Mouse (Mus musculus) limb, embryonic 13.5 days (tissue): Measurements from ENCODE around the gene Hspe1. TPM values are rescaled to one million over a fixed set of nuclear protein-coding genes. Genes with fewer than 3 reads are reported as not detected.
"Not testable (repeated sequence)": the region's sequence is repeated elsewhere in the genome, so short reads cannot be mapped to it uniquely, and the experiment has no call there.

Experiments used
- ATAC-seq: fragments of 200-750 bp; cut with Nextera tagmentation; 2 replicates; pipeline ENCODE4 v1.8.0; 2017; ENCODE audit warnings: low read depth, moderate number of reproducible peaks, moderate TSS enrichment; ENCODE audit not compliant: low FRiP score
- H3K27ac ChIP-seq: fragments of 300-500 bp; sonication (generic); 2 replicates; pipeline ENCODE4 v1.5.1; 2015; ENCODE audit warnings: inconsistent platforms, mild to moderate bottlenecking, moderate library complexity
- H3K27me3 ChIP-seq: fragments of 300-500 bp; sonication (generic); 2 replicates; pipeline ENCODE4 v1.6.1; 2015; ENCODE audit warnings: mild to moderate bottlenecking, inconsistent platforms
- H3K36me3 ChIP-seq: fragments of 300-500 bp; sonication (generic); 2 replicates; pipeline ENCODE4 v1.6.1; 2015; ENCODE audit warnings: inconsistent platforms, mild to moderate bottlenecking, moderate library complexity
- H3K4me1 ChIP-seq: fragments of 300-500 bp; sonication (generic); 2 replicates; pipeline ENCODE4 v1.6.1; 2015; ENCODE audit warnings: inconsistent platforms
- H3K4me2 ChIP-seq: fragments of 300-500 bp; sonication (generic); replicated peaks from 2 replicates; pipeline ENCODE4 v1.6.1; 2015; ENCODE audit warnings: inconsistent platforms, mild to moderate bottlenecking, moderate library complexity
- H3K4me3 ChIP-seq: fragments of 300-500 bp; sonication (generic); 2 replicates; pipeline ENCODE4 v1.5.1; 2015; ENCODE audit warnings: moderate library complexity, mild to moderate bottlenecking, inconsistent platforms
- H3K9ac ChIP-seq: fragments of 300-500 bp; sonication (generic); 2 replicates; pipeline ENCODE4 v1.6.1; 2015; ENCODE audit warnings: mild to moderate bottlenecking, inconsistent platforms
- H3K9me3 ChIP-seq: fragments of 300-500 bp; sonication (generic); 2 replicates; pipeline ENCODE4 v1.6.1; 2016; ENCODE audit warnings: inconsistent platforms
- WGBS: fragments of 180-500 bp; shearing (Covaris S2); methylation state at CpG from one replicate; pipeline ENCODE4 v1.1.7; 2015; 5-methylcytosine and 5-hydroxymethylcytosine counted together
- polyA plus RNA-seq: library from polyadenylated mRNA; unstranded; fragments of >200 nt; fragmentation: Nextera tagmentation; extraction: Ambion mirVana; gene quantifications from 2 replicates; pipeline ENCODE4 v1.2.1, GENCODE M21; 2015

Hspe1 gene
- polyA plus RNA-seq, 1 experiment from 2014 or later = 414 TPM

DNA sequence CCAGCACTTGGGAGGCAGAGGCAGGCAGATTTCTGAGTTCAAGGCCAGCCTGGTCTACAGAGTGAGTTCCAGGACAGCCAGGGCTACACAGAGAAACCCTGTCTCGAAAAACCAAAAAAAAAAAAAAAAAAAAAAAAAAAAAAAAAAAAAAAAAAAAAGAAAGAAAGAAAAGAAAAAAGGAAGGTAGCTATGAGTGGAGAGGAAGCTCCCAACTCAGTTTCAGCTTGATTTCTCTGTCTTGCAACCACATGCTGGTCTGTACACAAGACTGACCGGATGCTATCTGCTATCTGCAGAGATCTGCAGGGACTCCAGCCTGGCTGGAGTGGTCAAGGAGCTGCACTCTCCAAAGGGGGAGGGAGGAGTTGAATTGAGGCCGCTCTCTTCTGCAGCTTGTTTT is 29.5 kb upstream of the Hspe1 start:
- not testable (repeated sequence) for ATAC-seq, H3K9ac ChIP-seq, H3K9me3 ChIP-seq, H3K27ac ChIP-seq, H3K4me1 ChIP-seq, H3K4me3 ChIP-seq, H3K4me2 ChIP-seq, H3K27me3 ChIP-seq
- peaks cover 18% of the 10 kb centered on the region for H3K36me3 ChIP-seq
- WGBS = 91% methylated on average over 2 of the region's 3 CpGs

DNA sequence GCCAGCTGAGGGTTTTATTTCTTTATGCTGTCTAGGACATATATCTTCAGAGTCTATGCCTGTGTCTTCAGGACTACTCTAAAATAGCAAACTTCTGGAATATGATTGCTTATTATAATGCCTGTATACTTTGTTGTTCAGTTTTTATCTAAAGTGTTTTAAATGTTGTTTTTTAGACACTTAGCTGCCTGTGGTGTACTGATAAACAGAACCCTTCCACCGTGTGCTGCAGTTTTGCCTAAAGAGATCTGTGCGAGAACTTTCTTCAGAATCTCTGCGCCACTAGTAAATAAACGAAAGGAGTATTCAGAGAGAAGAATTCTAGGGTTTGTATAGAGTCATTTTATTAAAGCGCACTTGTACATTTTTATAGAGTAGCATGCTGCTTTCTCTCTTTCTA is 26.8 kb upstream of the Hspe1 start:
- 86% methylated on average over 5 of the region's 5 CpGs for WGBS
- H3K4me1 ChIP-seq = no peaks in the 10 kb centered on the region
- no peak for ATAC-seq

DNA sequence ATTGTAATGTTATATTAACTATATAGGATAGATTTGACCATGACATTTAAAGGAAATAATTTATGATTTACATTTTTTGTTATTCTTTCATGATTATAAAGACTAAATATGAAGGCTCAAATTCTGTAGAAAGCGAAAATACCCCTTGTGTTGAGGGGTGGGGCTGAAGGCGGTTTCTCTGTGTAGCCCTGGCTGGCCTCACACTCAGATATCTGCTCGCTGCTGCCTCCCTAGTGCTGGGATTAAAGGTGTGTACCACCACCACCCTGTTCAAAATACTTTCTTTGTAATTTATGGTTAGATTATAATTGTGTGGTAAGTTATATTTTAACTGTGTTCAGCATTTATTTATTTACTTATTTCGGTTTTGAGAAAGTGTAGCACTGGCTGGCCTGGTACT is 26.2 kb upstream of the Hspe1 start:
- H3K27me3 ChIP-seq = no peaks in the 10 kb centered on the region
- ATAC-seq = no peak
- H3K9me3 ChIP-seq = no peaks in the 10 kb centered on the region
- WGBS = 90% methylated on average over 4 of the region's 4 CpGs
- H3K36me3 ChIP-seq = peaks cover 40% of the 10 kb centered on the region
- no peak overlapping the region for H3K4me3 ChIP-seq
- no peak overlapping the region for H3K4me2 ChIP-seq
- H3K9ac ChIP-seq = no peak overlapping the region
- H3K4me1 ChIP-seq = no peaks in the 10 kb centered on the region
- no peak overlapping the region for H3K27ac ChIP-seq

More for the DNA sequence above, 26.8 kb upstream of the Hspe1 start:
- Histone ChIP-seq H3K27me3 (no peaks in the 10 kb centered on the region), H3K9ac (no peak overlapping the region), H3K27ac (no peak overlapping the region), H3K36me3 (peaks cover 38% of the 10 kb centered on the region), H3K4me2 (no peak overlapping the region), H3K9me3 (no peaks in the 10 kb centered on the region), H3K4me3 (no peak overlapping the region)

DNA sequence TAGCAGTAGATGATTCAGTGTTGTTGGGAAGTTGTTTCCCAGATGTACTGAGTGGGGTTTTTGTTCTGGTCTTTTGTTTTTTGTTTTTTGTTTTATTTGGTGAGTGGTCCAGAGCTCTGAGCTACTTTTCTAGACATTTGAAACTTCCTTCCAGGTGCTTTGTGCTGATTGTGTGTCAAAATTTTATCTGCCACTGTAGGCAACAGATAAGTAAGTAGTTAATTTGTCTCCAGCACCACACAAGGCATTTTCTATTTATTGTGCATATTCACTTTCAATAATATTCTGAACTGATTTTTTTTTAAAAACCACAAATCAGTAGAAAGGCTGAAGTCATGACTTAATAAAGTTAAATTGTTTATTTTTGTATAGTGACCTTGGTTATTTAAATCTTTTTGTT is 15.6 kb upstream of the Hspe1 start:
- not testable (repeated sequence) for H3K27ac ChIP-seq, H3K9me3 ChIP-seq, H3K9ac ChIP-seq, H3K4me3 ChIP-seq, H3K27me3 ChIP-seq, ATAC-seq, H3K4me1 ChIP-seq, H3K4me2 ChIP-seq
- H3K36me3 ChIP-seq = peaks cover 43% of the 10 kb centered on the region

DNA sequence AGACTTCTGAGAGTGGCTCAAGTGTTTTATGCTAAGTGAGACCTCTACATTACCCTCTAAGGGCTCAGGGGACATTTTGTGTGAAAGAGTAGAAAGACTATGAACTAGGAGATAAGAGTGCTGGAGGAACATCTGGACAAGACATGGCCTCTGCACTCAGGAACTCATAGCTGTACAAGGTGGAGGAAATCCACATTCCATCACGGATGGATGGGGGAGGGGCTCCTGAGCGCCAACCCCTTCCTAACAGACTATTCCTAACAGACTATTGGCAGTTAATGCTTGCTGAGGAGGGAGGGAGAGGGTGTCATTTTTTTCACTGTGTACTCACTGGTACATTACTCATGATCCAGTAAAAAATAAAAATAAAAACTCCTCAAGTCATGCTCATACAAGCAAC is 13.2 kb upstream of the Hspe1 start:
- no peaks in the 10 kb centered on the region for H3K27me3 ChIP-seq
- no peak overlapping the region for H3K27ac ChIP-seq
- no peak overlapping the region for H3K4me2 ChIP-seq
- peaks cover 48% of the 10 kb centered on the region for H3K36me3 ChIP-seq
- WGBS = 58% methylated on average over 2 of the region's 2 CpGs
- no peaks in the 10 kb centered on the region for H3K9me3 ChIP-seq
- no peaks in the 10 kb centered on the region for H3K4me1 ChIP-seq
- H3K4me3 ChIP-seq = no peak overlapping the region
- H3K9ac ChIP-seq = no peak overlapping the region
- ATAC-seq = no peak

DNA sequence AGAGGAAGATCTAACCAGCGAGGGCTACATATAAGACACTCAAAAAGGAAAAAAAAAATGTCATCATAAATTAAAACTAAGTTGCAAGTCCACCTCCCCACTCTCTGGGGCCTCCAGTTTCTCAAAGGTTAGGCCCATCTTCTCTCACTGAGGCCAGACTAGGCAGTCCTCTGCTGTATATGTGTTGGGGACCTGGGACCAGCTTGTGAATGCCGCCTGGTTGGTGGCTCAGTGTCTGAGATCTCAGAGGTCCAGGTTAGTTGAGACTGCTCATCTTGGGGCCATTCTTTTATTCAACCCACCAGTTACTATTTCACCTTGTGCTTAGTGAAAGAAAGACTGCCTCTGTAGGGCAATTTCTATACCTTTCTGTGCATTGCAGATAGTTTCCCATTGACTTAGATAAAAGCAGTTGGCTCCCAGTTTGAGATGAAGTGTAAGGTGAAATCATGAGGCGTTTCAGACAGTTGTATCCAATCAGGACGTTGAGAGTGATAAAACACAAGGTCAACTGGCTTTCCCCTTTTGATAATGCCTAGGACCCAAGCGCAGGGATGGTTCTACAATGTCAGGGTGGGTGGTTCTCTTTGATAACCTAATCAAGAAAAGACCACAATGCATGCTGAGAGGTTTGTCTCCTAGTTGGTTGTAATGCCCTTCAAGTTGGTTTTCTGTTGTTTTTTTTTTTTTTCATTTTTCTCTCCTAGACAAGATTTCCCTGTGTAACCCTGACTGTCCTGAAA is 12.1 kb upstream of the Hspe1 start:
- peaks cover 59% of the 10 kb centered on the region for H3K36me3 ChIP-seq
- WGBS = 72% methylated on average over 5 of the region's 5 CpGs
- no peaks in the 10 kb centered on the region for H3K4me1 ChIP-seq
- no peak for ATAC-seq
- H3K4me2 ChIP-seq = no peak overlapping the region
- H3K9me3 ChIP-seq = no peaks in the 10 kb centered on the region
- H3K27me3 ChIP-seq = no peaks in the 10 kb centered on the region
- H3K27ac ChIP-seq = no peak overlapping the region
- no peak overlapping the region for H3K4me3 ChIP-seq
- no peak overlapping the region for H3K9ac ChIP-seq

DNA sequence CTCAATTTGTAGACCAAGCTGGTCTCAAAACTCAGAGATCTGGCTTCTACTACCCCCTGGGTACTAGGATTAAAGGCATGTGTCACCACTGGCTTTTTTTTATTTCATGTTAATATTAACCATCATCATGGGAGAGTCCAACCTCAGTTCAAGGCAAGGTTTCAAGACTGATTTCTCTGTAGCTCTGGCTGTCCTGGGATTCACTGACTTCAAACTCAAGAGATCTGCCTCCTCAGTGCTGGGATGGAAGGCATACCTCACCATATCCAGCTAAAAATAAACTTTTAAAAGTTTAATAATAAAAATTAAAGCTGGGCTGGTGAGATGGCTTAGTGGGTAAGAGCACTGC is 11.6 kb upstream of the Hspe1 start:
- Histone ChIP-seq H3K4me2 (no peak overlapping the region), H3K9ac (no peak overlapping the region), H3K4me1 (no peaks in the 10 kb centered on the region), H3K9me3 (no peaks in the 10 kb centered on the region), H3K4me3 (no peak overlapping the region), H3K36me3 (peaks cover 60% of the 10 kb centered on the region), H3K27ac (no peak overlapping the region), H3K27me3 (no peaks in the 10 kb centered on the region)
- no peak for ATAC-seq

DNA sequence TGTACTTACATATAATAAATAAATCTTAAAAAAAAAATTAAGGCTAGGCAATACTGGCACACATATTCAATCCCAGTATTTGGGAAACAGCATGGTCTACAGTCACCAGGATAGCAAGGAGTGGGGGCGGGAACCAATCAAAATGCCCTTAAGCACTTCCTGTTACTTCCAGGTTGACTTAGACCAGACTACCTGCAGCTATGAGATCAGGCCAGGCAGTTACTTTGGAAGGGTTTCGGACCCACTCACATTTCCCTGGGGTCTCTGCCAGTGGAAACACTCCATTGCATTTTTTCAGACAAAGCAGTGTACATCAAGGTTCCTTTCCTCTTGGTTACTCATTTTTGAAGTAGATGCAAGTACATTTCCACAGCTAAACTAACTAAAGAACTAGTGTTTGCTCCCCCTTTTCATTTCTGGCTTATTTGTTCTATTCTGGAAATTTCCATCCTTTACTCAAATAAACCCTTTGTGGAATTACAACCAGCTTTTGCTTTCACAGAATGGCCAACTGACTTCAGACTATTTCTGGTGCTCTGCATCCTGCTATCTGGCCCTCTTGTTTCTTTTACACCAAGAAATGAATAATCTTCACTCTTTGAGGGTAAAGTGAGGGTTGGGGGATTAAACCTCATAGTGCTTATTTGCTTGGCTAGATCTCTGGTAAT is 10.9 kb upstream of the Hspe1 start:
- no peak overlapping the region for H3K9ac ChIP-seq
- WGBS = 78% methylated on average over 2 of the region's 2 CpGs
- H3K36me3 ChIP-seq = peaks cover 61% of the 10 kb centered on the region
- H3K4me1 ChIP-seq = no peaks in the 10 kb centered on the region
- no peaks in the 10 kb centered on the region for H3K9me3 ChIP-seq
- H3K4me3 ChIP-seq = no peak overlapping the region
- no peak overlapping the region for H3K27ac ChIP-seq
- H3K4me2 ChIP-seq = no peak overlapping the region
- ATAC-seq = no peak
- H3K27me3 ChIP-seq = no peaks in the 10 kb centered on the region

DNA sequence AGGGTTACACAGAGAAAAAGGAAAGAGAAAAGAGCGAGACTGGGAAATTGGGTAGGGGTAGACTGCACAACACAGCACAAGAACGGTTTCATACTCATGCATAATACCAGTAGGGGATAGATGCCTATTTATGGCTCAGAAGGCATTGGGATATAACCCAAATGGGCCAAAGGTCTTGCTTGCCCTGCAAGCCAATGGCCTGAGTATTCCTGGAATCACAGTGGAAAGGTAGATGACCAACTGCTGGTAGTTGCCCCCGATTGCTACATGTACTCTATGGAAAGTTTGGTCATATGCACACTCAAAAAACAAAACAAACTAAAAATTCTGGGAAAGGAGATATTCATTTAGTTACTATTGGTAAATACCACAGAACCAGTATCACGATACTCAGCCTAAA is 8.3 kb upstream of the Hspe1 start:
- H3K27me3 ChIP-seq = no peaks in the 10 kb centered on the region
- H3K9ac ChIP-seq = no peak overlapping the region
- H3K27ac ChIP-seq = no peak overlapping the region
- no peak overlapping the region for H3K4me3 ChIP-seq
- H3K4me2 ChIP-seq = no peak overlapping the region
- H3K4me1 ChIP-seq = 0 out of 2 replicates have a peak, but pooled peaks cover 4% of the 10 kb centered on the region
- ATAC-seq = no peak
- peaks cover 4% of the 10 kb centered on the region; the same call in 1 of the 2 replicates for H3K9me3 ChIP-seq
- peaks cover 82% of the 10 kb centered on the region for H3K36me3 ChIP-seq
- 93% methylated on average over 4 of the region's 4 CpGs for WGBS

DNA sequence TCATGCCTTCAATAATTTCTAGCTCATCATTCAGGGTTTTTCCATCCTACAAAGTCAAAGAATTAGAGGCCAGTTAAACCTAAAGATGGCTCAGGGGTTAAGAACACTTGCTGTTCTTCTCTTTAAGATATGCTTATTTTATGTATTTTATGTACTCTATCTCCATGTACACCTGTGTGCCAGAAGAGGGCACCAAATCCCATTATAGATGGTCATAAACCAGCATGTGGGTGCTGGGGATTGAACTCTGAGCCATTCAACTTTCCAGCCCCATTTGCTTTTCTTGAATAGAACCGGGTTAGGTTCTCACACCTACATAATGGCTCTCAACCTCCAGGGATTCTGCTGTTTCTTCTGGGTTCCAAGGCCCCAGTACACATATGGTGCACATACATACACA is 5.8 kb upstream of the Hspe1 start:
- whole genome bisulfite sequencing = 62% methylated on average over 1 of the region's 1 CpGs
- no peak overlapping the region for H3K9ac ChIP-seq
- H3K4me2 ChIP-seq = no peak overlapping the region
- peaks cover 4% of the 10 kb centered on the region; the same call in 1 of the 2 replicates for H3K9me3 ChIP-seq
- H3K36me3 ChIP-seq = peaks cover 84% of the 10 kb centered on the region
- H3K4me3 ChIP-seq = no peak overlapping the region
- peaks cover 26% of the 10 kb centered on the region for H3K4me1 ChIP-seq
- no peak overlapping the region for H3K27ac ChIP-seq
- H3K27me3 ChIP-seq = no peaks in the 10 kb centered on the region
- ATAC-seq = no peak

DNA sequence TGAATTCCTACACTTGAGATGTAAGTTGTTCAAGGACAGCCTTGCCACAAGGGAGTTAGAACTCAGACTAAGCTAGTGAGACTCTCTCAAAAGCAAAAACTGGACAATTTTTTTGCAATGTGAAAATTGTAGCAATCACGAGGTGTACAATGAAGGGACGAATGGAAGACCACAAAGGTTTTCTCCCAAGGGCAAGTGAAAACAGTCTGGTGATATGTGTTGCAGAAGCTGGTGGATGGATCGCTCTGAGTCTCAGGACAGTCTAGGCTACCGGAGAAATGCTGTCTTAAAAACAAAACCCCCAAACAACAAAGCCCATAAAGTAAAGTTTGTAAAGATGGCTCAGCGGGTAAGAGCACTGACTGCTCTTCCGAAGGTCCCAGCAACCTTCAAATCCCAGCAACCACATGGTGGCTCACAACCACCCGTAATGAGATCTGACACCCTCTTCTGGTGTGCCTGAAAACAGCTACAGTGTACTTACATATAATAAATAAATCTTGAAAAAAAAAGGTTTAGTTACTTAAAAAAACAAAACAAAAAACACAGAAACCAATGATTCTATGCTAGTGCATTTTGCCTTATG is 2.1 kb upstream of the Hspe1 start:
- no peak for ATAC-seq
- Histone ChIP-seq H3K9me3 (peaks cover 4% of the 10 kb centered on the region; the same call in 1 of the 2 replicates), H3K27ac (no peak overlapping the region), H3K27me3 (no peaks in the 10 kb centered on the region), H3K4me3 (peak overlapping the region; percentile 91), H3K4me2 (peak overlapping the region; percentile 94), H3K36me3 (peaks cover 56% of the 10 kb centered on the region), H3K9ac (peak overlapping the region; percentile 14; the same call in 1 of the 2 replicates), H3K4me1 (peaks cover 40% of the 10 kb centered on the region)
- 48% methylated on average over 7 of the region's 7 CpGs for WGBS

DNA sequence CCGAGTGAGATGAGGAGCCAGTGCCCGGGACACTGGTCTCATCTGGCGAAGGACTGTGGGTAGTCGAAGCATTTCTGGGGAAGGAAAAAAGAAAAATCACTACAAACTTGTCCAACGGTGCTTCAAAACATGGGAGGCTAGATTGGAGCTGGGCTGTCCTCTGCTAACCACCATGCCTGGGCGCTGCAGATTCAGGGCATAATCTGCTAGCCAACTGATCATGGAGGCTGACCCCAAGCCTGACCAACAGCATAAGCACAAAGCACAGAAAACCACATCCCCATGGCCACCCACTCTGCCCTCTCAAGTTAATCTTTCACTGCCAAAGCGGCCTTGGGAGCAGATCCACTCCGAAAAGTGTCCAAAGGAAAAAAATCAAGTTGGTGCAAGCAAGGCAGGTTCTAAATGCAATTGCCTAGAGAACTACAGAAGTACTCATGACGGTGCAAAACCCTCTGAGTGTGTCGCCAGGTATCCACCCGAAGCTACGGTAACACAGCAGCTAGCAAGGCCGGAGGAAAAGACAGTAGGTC is 998 bp upstream of the Hspe1 start:
- Histone ChIP-seq H3K27ac (peak overlapping the region; percentile 92), H3K4me3 (peak overlapping the region; percentile 91), H3K9me3 (peaks cover 4% of the 10 kb centered on the region; the same call in 1 of the 2 replicates), H3K36me3 (peaks cover 55% of the 10 kb centered on the region), H3K27me3 (no peaks in the 10 kb centered on the region), H3K4me1 (peaks cover 40% of the 10 kb centered on the region), H3K4me2 (peak overlapping the region; percentile 94), H3K9ac (peak overlapping the region; percentile 94)
- under 1% methylated on average over 13 of the region's 13 CpGs for WGBS
- no peak for ATAC-seq
